Mouse (Mus musculus) heart, adult 9 months (tissue): ENCODE results near the gene Vmn1r55.
A peak's percentile ranks its signal among the peaks of the same experiment; 100 is the strongest.
"Not testable (repeated sequence)": the region's sequence is repeated elsewhere in the genome, so short reads cannot be mapped to it uniquely, and the experiment has no call there.

Experiments
- DNase-seq, 2 experiments: peaks; one replicate each; pipeline ENCODE4 v3.0.0; 2022; ENCODE audit warnings: low spot score in 2 of 2

Gene Vmn1r55

DNA sequence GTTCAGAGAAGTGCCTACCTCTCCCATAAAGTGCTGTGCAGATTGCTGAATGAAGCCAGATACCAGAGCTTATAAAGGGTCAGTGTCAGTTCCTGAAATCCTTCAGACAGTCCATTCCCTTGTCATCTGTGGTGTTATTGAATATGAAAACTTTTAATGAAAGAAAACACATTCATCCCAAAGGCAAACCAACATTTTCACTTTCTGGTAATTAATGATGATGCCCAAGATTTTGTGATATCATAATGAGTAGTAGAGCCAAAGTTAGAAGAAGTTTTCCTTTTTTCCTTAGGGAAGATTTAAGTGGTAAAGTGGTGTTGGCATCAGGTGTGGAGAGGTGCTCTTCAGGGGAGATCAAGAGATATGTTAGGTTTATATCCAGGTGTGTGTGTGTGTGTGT lies at the start of gene Vmn1r55:
Gene Vmn1r55, minus strand, starts transcription at position 101 of the 400 bp plus-strand sequence.
- not testable (repeated sequence) for DNase-seq

DNA sequence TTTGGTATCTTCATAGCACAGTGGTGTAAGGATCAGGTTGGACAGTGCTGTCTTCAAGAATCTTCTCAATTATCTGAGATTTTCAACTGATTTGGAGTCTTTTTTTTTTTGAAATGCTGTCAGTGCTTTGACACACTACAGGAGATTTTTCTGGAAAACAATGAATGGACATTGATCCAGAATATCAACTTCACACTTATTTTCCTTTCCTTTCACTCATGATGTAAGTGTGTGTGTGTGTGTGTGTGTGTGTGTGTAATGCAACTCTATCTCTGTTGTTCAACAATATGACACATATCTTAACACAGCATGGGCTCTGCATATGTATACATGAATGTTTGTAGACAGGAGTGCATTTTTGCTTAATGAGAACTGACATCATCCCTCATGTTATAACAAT lies 47.2 kb upstream of the Vmn1r55 start, which contains the start of gene Vmn1r56:
Gene Vmn1r56, minus strand, starts transcription at position 101 of the 400 bp plus-strand sequence.
- DNase-seq, result not testable (repeated sequence)

DNA sequence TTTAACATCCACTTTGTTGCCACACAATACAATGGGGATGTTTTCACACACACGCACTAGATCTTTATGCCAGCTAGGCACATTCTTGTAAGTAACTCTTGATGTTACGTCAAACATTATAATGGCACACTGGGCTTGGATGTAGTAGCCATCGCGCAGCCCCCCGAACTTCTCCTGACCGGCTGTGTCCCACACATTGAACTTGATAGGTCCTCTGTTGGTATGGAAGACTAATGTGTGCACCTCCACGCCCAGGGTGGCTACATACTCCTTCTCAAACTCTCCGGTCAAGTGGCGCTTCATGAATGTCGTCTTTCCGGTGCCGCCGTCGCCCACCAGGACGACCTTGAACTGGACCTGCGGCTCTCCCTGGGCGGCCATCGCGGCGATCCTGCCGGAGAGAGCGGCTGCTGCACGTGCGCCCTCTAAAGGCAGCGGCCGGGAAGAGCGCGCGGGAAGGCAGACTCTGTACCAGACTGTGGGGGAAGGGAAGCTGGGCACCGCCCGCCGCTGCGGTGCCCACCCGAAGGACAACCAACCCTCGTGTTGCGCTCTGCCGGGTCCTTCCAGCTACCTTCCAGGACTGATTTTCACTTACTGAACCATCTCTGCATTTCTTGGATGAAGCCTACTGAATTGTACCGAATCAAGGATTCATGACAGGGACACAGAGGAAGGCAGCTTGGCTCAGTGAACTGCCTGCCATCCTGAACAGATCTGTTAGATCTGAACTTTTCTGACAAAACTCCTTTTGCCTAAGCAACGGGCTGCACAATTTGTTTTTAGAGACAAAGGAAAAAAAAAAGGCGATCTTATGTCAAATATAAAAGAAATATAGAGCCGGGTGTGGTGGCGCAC lies 23.7 kb downstream of the Vmn1r55 start, which contains the start of gene Rasl2-9:
Gene Rasl2-9, minus strand, starts transcription at position 402 of the 858 bp plus-strand sequence.
- peak; percentile 63 to 71 for DNase-seq

GRCm38 (mm10) chr7:5125078-5125477 lies 24.4 kb downstream of the Vmn1r55 start:
- DNase-seq, result peak in 1 of 2 experiments; percentile 42

GRCm38 (mm10) chr7:5116850-5117249 lies 32.6 kb downstream of the Vmn1r55 start, which contains the start of gene Rfpl4:
Gene Rfpl4 (minus strand): TSS chr7:5116950.
- DNase-seq, result no peak

DNA sequence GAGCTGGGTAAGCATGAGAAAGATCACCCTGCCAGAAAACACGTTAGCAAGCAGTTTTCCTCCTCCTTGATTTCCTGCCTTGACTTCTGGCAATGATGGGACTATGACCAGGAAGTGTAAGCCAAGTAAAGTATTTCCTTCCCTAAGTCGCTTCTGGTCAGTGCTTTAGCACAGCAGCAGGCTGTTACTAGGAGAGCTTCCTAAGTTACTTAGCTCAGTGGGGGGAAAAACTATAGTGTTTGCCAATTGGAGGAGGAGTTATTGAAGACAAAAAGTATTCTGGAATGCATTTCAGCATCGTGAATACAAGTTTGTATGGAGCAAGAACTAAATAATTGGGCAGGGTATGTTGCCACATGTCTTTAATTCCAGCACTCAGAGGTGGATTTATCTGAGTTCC lies 36.8 kb downstream of the Vmn1r55 start:
- no peak for DNase-seq

- DNase-seq, result no peak
Measured at GRCm38 (mm10) chr7:5109301-5109700, 40.2 kb downstream of the Vmn1r55 start.

GRCm38 (mm10) chr7:5108272-5108671 lies 41.2 kb downstream of the Vmn1r55 start:
- no peak for DNase-seq

DNA sequence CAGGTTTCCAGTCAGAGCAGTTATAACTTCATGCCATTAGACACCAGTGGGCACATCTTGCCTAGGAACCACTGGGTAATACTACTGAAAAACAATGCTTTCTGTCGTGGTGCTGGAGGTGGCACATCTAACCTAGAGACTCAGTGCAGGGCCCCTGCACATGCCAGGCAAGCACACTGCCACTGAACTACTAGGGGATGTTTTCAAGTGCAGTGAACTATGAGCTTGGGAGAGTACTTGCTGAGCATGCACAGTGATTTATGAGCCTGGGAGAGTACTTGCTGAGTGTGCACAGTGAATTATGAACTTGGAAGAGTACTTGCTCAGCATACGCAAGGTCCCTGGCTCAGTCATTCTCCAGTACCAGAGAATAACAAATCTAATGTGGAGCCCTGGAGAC lies 46.9 kb downstream of the Vmn1r55 start:
- no peak for DNase-seq

GRCm38 (mm10) chr7:5101066-5101663 lies 48.3 kb downstream of the Vmn1r55 start:
- DNase-seq, result peak; percentile 39 to 73

GRCm38 (mm10) chr7:5099796-5100195 lies 49.7 kb downstream of the Vmn1r55 start:
- DNase-seq, result no peak

- no peak for DNase-seq
Measured at GRCm38 (mm10) chr7:5098769-5099168, 50.7 kb downstream of the Vmn1r55 start.

DNA sequence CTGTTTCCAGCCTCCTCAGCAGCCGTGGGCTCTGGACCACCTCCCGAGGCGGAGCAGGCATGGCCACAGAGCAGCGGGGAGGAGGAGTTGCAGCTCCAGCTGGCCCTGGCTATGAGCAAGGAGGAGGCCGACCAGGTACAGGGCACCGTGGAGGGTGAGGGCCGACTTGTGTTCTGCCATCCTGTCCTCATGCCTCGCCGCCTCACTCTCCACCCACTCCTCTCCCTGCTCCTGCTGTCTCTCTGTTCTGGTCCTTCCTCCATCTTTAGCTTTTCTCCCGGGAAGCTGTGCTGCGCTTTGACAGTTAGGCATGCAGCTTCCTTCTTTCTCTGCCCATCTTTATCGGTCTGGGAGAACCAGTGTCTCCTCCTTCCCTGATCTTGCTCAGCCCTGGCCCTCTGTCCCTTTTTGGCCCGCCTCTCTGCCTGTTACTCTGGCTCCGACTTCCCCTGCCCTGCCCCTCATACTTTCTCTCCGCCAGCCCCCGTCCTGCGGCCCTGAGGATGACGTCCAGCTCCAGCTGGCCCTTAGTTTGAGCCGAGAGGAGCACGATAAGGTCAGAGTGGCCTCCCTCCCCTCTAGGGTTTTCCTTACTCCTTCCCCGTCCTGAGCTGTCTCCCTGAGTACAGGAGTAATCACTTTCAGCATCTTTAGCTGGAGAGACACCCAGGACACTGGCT lies 56.5 kb downstream of the Vmn1r55 start:
- DNase-seq, result no peak

- DNase-seq, result no peak
Measured at GRCm38 (mm10) chr7:5092381-5092780, 57.1 kb downstream of the Vmn1r55 start.

- no peak for DNase-seq
Measured at GRCm38 (mm10) chr7:5091008-5091728, 58.3 kb downstream of the Vmn1r55 start.

DNA sequence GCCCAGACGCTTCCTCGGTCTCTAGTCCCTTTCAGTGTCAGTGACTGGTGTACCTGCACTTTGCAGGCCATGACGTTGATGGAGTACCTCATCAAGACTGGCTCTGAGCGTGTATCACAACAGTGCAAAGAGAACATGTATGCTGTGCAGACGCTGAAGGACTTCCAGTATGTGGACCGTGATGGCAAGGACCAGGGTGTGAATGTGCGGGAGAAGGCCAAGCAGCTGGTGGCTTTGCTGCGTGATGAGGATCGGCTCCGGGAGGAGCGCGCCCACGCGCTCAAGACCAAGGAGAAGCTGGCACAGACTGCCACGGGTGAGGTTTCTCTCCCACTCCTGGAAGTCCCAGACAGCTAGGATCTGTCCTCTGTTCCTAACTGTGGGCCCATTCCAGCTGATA lies 59.6 kb downstream of the Vmn1r55 start:
- DNase-seq, result no peak

DNA sequence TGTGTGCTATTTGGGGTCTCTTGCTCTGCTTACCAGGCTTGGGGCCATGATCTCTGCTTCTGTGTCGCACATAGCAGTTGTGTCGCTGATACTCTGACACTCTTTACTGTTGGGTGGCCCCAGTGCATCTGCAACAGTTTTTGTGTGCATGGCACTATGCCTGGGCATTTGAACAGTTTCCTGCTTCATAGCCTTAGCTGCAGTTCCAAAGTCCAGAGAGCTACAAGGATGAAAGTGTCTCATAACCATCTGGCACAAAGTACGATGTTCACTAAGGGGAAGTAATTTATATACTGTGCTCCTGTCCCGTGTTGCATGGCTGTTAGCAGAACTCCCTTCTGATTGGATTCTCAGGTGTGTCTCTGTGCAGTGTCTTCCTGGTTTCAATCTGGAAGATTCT lies 61.6 kb downstream of the Vmn1r55 start:
- DNase-seq, result no peak

DNA sequence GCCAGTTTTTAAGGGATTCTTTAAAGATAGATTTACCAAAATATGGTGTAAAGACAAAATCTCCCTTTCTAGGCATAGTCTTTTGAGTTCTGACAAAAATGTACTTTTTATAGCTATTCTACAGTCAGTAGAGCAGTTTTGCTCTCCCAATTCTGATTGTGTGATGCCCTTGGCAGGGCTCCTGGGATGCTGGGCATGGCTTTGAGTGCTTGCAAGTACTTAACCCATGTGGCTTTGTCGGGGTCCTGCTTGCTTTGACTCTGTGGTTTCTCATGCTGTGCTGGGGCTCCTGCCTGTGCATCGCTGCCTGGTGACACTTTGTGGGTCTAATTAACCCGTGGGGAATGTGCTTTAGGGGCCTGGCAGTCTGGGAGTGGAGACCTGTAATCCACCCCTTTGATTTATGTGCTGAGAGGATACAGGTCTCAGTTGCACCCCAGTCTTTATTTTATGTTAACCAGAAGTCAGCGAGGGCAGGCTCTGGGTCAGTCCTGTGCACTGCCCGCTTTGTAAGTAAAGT lies 62.5 kb downstream of the Vmn1r55 start:
- DNase-seq, result no peak

DNA sequence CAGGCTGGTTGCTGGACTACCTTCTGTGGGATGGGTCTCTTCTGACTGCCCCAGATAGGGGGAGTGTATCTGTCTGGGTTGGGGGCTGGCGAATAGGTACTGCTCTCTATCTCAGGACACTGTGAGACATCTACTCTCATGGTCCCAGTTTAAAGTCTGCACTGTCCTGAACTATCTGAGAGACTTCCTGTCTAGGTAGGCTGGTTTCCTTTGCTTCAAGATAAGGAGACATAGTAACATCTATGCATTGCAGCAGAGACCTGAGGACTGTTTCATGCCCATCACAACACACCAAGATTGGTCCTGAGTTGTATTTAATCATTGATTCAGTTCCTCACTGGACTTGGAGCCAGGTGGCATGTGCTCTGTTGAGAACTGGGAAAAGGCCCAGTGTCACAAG lies 64.0 kb downstream of the Vmn1r55 start:
- no peak for DNase-seq

DNA sequence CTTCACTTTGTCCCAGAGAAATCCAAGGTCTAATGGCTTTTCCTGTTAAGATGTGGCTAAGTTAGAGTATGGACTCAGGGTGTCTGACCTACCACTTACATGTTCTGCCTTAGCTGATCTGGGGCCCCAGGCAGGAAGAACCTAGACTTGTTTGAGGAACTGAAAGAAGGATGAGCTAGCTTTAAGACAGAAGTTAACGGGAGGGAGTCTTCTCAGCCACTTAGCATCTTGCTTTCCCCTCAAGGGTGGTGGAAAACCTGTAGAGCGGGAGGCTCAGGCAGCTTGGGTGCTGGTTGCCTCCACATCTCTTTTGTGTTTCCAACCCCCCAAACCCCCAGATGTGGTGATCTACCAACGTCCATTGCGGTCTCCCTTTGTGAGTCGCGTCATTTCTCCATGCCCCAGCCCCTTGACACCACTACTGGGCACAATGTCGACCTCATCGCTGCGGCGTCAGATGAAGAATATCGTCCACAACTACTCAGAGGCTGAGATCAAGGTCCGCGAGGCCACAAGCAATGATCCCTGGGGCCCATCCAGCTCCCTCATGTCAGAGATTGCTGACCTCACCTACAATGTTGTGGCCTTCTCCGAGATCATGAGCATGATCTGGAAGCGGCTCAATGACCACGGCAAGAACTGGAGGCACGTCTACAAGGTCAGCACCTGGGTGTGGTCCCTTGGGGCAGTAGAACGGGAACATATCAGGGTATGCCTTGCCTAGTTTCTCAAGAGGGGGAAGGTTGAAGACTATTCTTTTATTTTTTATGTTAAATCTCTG lies 66.0 kb downstream of the Vmn1r55 start:
- peak in 1 of 2 experiments; percentile 49 for DNase-seq

- no peak for DNase-seq
Measured at GRCm38 (mm10) chr7:5081939-5082338, 67.5 kb downstream of the Vmn1r55 start.
